Mouse (Mus musculus): ENCODE measurements at regions not wholly inside any gene's neighbourhood (a gene's known extent, or its start where the extent isn't known, plus 50 kb on each side); places are given as distances from the start of the nearest gene placed in this dataset.
"Not testable (repeated sequence)": the region's sequence is repeated elsewhere in the genome, so short reads cannot be mapped to it uniquely, and the experiment has no call there.

DNA sequence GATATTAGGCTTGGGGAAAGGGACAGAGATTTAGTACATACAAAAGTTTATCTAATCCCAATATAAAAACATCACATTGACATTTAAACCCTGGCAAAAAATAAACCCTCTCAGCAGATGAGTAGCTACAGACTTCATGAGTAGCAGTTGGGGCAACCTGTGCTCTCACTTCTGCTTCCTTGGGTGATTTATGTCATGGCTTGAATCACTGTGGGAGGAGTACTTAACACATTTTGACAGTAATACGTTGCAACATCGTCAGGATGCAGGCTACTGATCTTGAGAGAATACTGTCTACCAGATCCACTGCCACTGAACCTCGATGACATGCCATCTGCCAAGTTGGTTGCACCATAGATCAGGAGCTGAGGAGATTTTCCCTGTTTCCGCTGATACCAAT lies 1299.0 kb upstream of the Tacstd2 start:
- Histone ChIP-seq H3K9me3 (ENCODE audit: control insufficient read depth, low read length) (no peaks in the 10 kb centered on the region), H3K36me3 (ENCODE audit: control insufficient read depth, insufficient read depth, low read length) (no peaks in the 10 kb centered on the region), H3K4me2 (ENCODE audit: low read length) (no peak overlapping the region), H3K27ac (ENCODE audit: low read depth) (no peak overlapping the region), H3K9ac (ENCODE audit: low read length) (no peak overlapping the region), H3K4me1 (replicated peaks; ENCODE audit: control insufficient read depth, insufficient read depth, low read length) (no peaks in the 10 kb centered on the region), H3K4me3 (ENCODE audit: low read depth, low read length) (no peak overlapping the region), H3K27me3 (replicated peaks; ENCODE audit: control insufficient read depth, insufficient read depth, low read length) (no peaks in the 10 kb centered on the region)
- WGBS: 78% methylated on average over 4 of the region's 4 CpGs
- DNase-seq (ENCODE audit: low spot score) (no peak), ATAC-seq (replicated peaks; ENCODE audit: low FRiP score, low TSS enrichment, low read depth) (no peak)

DNA sequence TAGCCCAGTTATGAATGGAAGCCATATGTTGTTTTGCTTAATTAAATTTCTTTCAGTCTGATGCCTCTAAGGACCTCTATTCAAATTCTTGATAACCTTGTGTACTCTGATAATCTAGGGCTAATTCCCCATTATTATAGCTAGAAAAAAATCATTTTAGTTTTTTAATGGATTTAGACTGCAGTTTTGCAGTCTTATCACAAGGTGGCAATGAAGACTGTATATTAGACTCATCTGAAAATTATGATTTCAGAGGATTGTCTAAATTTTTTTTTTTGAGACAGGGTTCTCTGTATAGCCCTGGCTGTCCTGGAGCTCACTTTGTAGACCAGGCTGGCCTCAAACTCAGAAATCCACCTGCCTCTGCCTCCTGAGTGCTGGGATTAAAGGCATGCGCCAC lies 1292.9 kb upstream of the Tacstd2 start:
- whole genome bisulfite sequencing: 92% methylated on average over 1 of the region's 1 CpGs
- DNase-seq (ENCODE audit: low spot score); H3K9ac ChIP-seq (ENCODE audit: low read length); H3K36me3 ChIP-seq (ENCODE audit: control insufficient read depth, insufficient read depth, low read length); H3K9me3 ChIP-seq (ENCODE audit: control insufficient read depth, low read length); H3K4me2 ChIP-seq (ENCODE audit: low read length); ATAC-seq (replicated peaks; ENCODE audit: low FRiP score, low TSS enrichment, low read depth); H3K4me3 ChIP-seq (ENCODE audit: low read depth, low read length); H3K4me1 ChIP-seq (replicated peaks; ENCODE audit: control insufficient read depth, insufficient read depth, low read length); H3K27ac ChIP-seq (ENCODE audit: low read depth); H3K27me3 ChIP-seq (replicated peaks; ENCODE audit: control insufficient read depth, insufficient read depth, low read length): not testable (repeated sequence)

DNA sequence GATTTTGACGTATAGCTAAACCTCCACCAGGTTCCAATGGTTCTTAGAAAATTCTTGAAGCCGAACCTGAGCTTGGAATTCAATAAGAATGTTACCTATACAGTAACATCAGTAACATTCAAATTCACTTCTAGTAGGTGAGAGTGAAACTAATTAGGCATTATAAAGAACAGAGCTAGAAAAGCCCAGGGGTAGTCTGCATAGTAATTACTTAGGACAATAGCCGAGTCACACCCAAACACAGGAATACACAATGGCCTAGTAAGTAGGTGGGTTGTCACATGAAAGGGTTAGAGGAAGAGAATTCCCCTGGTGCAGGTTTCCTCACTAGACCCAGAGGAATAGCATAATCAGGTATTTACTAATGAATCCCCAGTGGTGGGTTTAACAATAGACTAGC lies 1277.8 kb upstream of the Tacstd2 start:
- no peaks in the 10 kb centered on the region for H3K27me3 ChIP-seq (replicated peaks; ENCODE audit: control insufficient read depth, insufficient read depth, low read length)
- ATAC-seq (replicated peaks; ENCODE audit: low FRiP score, low TSS enrichment, low read depth): no peak
- 83% methylated on average over 3 of the region's 3 CpGs for WGBS
- no peak overlapping the region for H3K9ac ChIP-seq (ENCODE audit: low read length)
- no peak overlapping the region for H3K4me2 ChIP-seq (ENCODE audit: low read length)
- H3K9me3 ChIP-seq (ENCODE audit: control insufficient read depth, low read length): no peaks in the 10 kb centered on the region
- no peaks in the 10 kb centered on the region for H3K36me3 ChIP-seq (ENCODE audit: control insufficient read depth, insufficient read depth, low read length)
- H3K27ac ChIP-seq (ENCODE audit: low read depth): no peak overlapping the region
- no peaks in the 10 kb centered on the region for H3K4me1 ChIP-seq (replicated peaks; ENCODE audit: control insufficient read depth, insufficient read depth, low read length)
- DNase-seq (ENCODE audit: low spot score): no peak
- no peak overlapping the region for H3K4me3 ChIP-seq (ENCODE audit: low read depth, low read length)

DNA sequence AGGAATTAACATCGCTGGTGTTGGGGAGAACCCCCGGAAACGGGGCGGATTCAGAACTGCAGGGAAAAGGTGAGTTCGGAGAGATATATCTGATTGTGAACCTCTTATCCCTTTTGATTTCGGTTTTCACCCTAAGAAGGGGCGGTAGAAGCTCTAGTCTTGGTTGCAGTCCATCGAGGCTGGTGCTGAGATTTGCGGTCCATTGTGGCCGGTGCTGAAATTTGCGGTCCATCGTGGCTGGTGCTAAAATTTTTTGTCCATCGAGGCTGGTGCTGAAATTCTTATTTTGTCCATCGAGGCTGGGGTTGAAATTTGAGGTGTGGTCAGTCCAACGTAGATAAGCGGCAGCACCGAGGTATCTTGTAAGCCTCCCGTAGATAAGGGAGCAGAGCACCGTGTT lies 1263.6 kb upstream of the Tacstd2 start:
- H3K36me3 ChIP-seq (ENCODE audit: control insufficient read depth, insufficient read depth, low read length): not testable (repeated sequence)

DNA sequence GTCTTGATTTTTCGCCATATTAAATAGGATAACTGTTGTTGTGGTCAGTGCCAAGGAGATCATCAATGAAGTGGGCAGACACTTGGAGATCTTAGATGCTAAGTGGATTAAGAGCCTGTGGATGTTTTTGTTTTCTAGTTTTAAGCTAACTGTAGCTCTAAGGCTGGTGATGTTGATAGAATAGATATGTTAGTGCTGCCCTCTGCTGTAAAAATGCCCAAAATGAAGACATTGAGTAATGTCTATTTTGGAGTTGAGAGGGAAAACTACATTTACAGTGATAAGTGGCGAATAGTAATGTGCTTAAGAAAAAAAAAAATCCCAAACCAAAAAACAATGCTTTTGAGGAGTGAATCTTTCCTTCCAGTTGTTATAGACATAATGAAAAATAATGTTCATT lies 1235.9 kb upstream of the Tacstd2 start:
- ATAC-seq (replicated peaks; ENCODE audit: low FRiP score, low TSS enrichment, low read depth) (no peak), DNase-seq (ENCODE audit: low spot score) (no peak)
- H3K27me3 ChIP-seq (replicated peaks; ENCODE audit: control insufficient read depth, insufficient read depth, low read length): no peaks in the 10 kb centered on the region
- no peaks in the 10 kb centered on the region for H3K9me3 ChIP-seq (ENCODE audit: control insufficient read depth, low read length)
- no peak overlapping the region for H3K4me2 ChIP-seq (ENCODE audit: low read length)
- H3K36me3 ChIP-seq (ENCODE audit: control insufficient read depth, insufficient read depth, low read length): no peaks in the 10 kb centered on the region
- no peak overlapping the region for H3K27ac ChIP-seq (ENCODE audit: low read depth)
- H3K9ac ChIP-seq (ENCODE audit: low read length): no peak overlapping the region
- no peaks in the 10 kb centered on the region for H3K4me1 ChIP-seq (replicated peaks; ENCODE audit: control insufficient read depth, insufficient read depth, low read length)
- H3K4me3 ChIP-seq (ENCODE audit: low read depth, low read length): no peak overlapping the region
- 81% methylated on average over 2 of the region's 2 CpGs for WGBS

More for the DNA sequence above, 1263.6 kb upstream of the Tacstd2 start:
- not testable (repeated sequence) for DNase-seq (ENCODE audit: low spot score); H3K4me3 ChIP-seq (ENCODE audit: low read depth, low read length); H3K27ac ChIP-seq (ENCODE audit: low read depth); H3K9me3 ChIP-seq (ENCODE audit: control insufficient read depth, low read length); ATAC-seq (replicated peaks; ENCODE audit: low FRiP score, low TSS enrichment, low read depth); H3K4me2 ChIP-seq (ENCODE audit: low read length); H3K4me1 ChIP-seq (replicated peaks; ENCODE audit: control insufficient read depth, insufficient read depth, low read length); H3K27me3 ChIP-seq (replicated peaks; ENCODE audit: control insufficient read depth, insufficient read depth, low read length); H3K9ac ChIP-seq (ENCODE audit: low read length)
- 90% methylated on average over 16 of the region's 19 CpGs for WGBS

DNA sequence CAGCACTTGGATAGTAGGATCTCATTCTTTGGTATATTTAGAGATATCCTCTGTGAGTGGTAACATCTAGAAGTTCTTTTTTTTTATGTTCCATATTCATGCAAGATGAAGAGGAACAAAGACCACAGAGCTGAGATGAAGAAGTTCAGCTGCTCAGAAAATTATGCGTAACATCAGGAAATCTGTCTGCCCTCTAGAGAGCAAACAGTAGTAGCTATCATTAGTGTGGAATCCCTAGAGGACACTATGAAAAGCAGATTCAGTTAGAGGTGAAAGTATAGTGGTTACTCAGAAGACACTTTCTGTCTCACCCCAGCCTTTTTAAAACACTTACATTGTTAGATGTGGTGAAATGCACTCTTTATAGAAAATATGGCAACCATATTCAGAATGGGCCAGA lies 1214.9 kb upstream of the Tacstd2 start:
- Histone ChIP-seq H3K9me3 (ENCODE audit: control insufficient read depth, low read length) (no peaks in the 10 kb centered on the region), H3K36me3 (ENCODE audit: control insufficient read depth, insufficient read depth, low read length) (no peaks in the 10 kb centered on the region), H3K27ac (ENCODE audit: low read depth) (no peak overlapping the region), H3K4me2 (ENCODE audit: low read length) (no peak overlapping the region), H3K27me3 (replicated peaks; ENCODE audit: control insufficient read depth, insufficient read depth, low read length) (no peaks in the 10 kb centered on the region), H3K4me3 (ENCODE audit: low read depth, low read length) (no peak overlapping the region), H3K9ac (ENCODE audit: low read length) (no peak overlapping the region), H3K4me1 (replicated peaks; ENCODE audit: control insufficient read depth, insufficient read depth, low read length) (no peaks in the 10 kb centered on the region)
- WGBS: 90% methylated on average over 1 of the region's 1 CpGs
- no peak for ATAC-seq (replicated peaks; ENCODE audit: low FRiP score, low TSS enrichment, low read depth)
- no peak for DNase-seq (ENCODE audit: low spot score)

DNA sequence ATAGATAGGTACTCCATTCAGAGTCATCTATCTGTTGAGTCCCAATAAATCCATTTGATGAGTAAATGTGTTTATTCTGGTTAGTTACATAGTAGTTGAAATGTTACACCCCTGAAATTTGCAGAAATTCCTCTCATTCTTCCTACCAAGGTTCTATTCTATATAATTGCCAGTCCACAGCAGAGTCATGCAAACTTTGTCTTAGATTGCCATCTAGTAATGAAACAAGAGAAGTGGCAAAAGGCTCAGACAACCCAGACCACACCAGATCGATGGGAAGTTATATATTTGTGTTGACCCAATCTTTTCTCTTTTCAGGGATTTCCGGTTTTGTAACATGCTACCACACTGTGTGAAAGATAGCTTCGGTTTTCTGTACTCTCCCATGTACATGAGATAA lies 1214.1 kb upstream of the Tacstd2 start:
- no peak for DNase-seq (ENCODE audit: low spot score)
- no peak for ATAC-seq (replicated peaks; ENCODE audit: low FRiP score, low TSS enrichment, low read depth)
- H3K4me2 ChIP-seq (ENCODE audit: low read length): no peak overlapping the region
- H3K27ac ChIP-seq (ENCODE audit: low read depth): no peak overlapping the region
- no peaks in the 10 kb centered on the region for H3K9me3 ChIP-seq (ENCODE audit: control insufficient read depth, low read length)
- 76% methylated on average over 3 of the region's 3 CpGs for WGBS
- H3K27me3 ChIP-seq (replicated peaks; ENCODE audit: control insufficient read depth, insufficient read depth, low read length): no peaks in the 10 kb centered on the region
- H3K4me1 ChIP-seq (replicated peaks; ENCODE audit: control insufficient read depth, insufficient read depth, low read length): no peaks in the 10 kb centered on the region
- no peak overlapping the region for H3K9ac ChIP-seq (ENCODE audit: low read length)
- H3K4me3 ChIP-seq (ENCODE audit: low read depth, low read length): no peak overlapping the region
- no peaks in the 10 kb centered on the region for H3K36me3 ChIP-seq (ENCODE audit: control insufficient read depth, insufficient read depth, low read length)

DNA sequence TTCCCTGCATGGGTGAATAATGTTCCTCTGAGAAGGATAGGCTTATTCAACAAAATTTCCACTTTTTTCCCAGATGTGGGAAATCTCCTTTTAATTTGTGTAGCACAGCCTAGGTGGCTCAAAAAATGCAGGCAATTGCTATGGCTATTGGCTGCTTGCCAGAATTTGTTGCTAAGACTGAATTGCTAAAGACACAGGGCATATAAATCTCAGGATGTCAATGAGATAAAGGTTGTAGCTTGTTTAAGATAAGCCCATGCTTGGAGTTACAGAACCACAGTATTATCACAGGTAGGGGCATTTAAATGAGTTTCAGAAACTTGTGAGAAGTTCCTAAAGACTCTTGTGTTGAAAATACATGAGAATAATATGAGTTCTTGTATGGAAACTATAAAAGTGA lies 1203.0 kb upstream of the Tacstd2 start:
- Histone ChIP-seq H3K27me3 (replicated peaks; ENCODE audit: control insufficient read depth, insufficient read depth, low read length) (no peaks in the 10 kb centered on the region), H3K4me1 (replicated peaks; ENCODE audit: control insufficient read depth, insufficient read depth, low read length) (no peaks in the 10 kb centered on the region), H3K4me3 (ENCODE audit: low read depth, low read length) (no peak overlapping the region), H3K9ac (ENCODE audit: low read length) (no peak overlapping the region), H3K4me2 (ENCODE audit: low read length) (no peak overlapping the region), H3K9me3 (ENCODE audit: control insufficient read depth, low read length) (no peaks in the 10 kb centered on the region), H3K27ac (ENCODE audit: low read depth) (no peak overlapping the region), H3K36me3 (ENCODE audit: control insufficient read depth, insufficient read depth, low read length) (no peaks in the 10 kb centered on the region)
- ATAC-seq (replicated peaks; ENCODE audit: low FRiP score, low TSS enrichment, low read depth) (no peak), DNase-seq (ENCODE audit: low spot score) (no peak)

DNA sequence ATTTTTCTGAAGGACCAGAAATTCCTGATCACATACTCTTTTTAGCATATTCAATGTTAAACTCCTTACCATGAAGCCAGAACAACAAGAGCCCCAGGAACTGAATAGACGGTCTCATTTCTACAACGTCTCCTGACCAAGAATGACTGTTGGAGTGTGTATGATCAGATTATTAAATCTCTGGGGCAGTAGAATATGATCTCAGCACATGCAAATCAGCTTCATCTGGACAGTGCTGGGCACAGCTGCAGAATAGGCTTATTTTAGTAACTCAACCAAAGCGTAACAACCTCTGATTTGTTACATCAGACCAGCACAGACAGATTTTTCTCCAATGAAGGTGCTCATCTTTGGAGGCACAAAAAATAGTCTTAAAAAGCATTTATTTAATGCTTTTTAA lies 1201.1 kb upstream of the Tacstd2 start:
- 90% methylated on average over 3 of the region's 3 CpGs for WGBS
- no peak for DNase-seq (ENCODE audit: low spot score)
- Histone ChIP-seq H3K27ac (ENCODE audit: low read depth) (no peak overlapping the region), H3K9ac (ENCODE audit: low read length) (no peak overlapping the region), H3K9me3 (ENCODE audit: control insufficient read depth, low read length) (no peaks in the 10 kb centered on the region), H3K27me3 (replicated peaks; ENCODE audit: control insufficient read depth, insufficient read depth, low read length) (no peaks in the 10 kb centered on the region), H3K36me3 (ENCODE audit: control insufficient read depth, insufficient read depth, low read length) (no peaks in the 10 kb centered on the region), H3K4me3 (ENCODE audit: low read depth, low read length) (no peak overlapping the region), H3K4me2 (ENCODE audit: low read length) (no peak overlapping the region), H3K4me1 (replicated peaks; ENCODE audit: control insufficient read depth, insufficient read depth, low read length) (no peaks in the 10 kb centered on the region)
- no peak for ATAC-seq (replicated peaks; ENCODE audit: low FRiP score, low TSS enrichment, low read depth)
